Mouse (Mus musculus) heart, embryonic 10.5 days (tissue): Measurements from ENCODE around the gene Rprml. TPM values are rescaled to one million over a fixed set of nuclear protein-coding genes. Genes with fewer than 3 reads are reported as not detected.
A peak's percentile ranks its signal among the peaks of the same experiment; 100 is the strongest.
"Not testable (repeated sequence)": the region's sequence is repeated elsewhere in the genome, so short reads cannot be mapped to it uniquely, and the experiment has no call there.

Experiments used
- DNase-seq: peaks from one replicate; pipeline ENCODE4 v3.0.0-alpha.2; 2017; ENCODE audit warnings: low spot score
- H3K27ac ChIP-seq: fragments of 300-500 bp; sonication (generic); 2 replicates; pipeline ENCODE4 v1.5.1; 2016; ENCODE audit warnings: mild to moderate bottlenecking
- H3K27me3 ChIP-seq: fragments of 300-500 bp; sonication (generic); 2 replicates; pipeline ENCODE4 v1.6.1; 2016; ENCODE audit warnings: mild to moderate bottlenecking; ENCODE audit not compliant: poor library complexity, insufficient read depth, severe bottlenecking
- H3K36me3 ChIP-seq: fragments of 300-500 bp; sonication (generic); 2 replicates; pipeline ENCODE4 v1.6.1; 2016; ENCODE audit warnings: mild to moderate bottlenecking, moderate library complexity
- H3K4me1 ChIP-seq: fragments of 300-500 bp; sonication (generic); 2 replicates; pipeline ENCODE4 v1.6.1; 2016; ENCODE audit warnings: mild to moderate bottlenecking
- H3K4me3 ChIP-seq: fragments of 300-500 bp; sonication (generic); 2 replicates; pipeline ENCODE4 v1.5.1; 2016; ENCODE audit warnings: mild to moderate bottlenecking, moderate library complexity
- H3K9me3 ChIP-seq: fragments of 300-500 bp; sonication (generic); 2 replicates; pipeline ENCODE4 v1.6.1; 2016; ENCODE audit warnings: mild to moderate bottlenecking, moderate library complexity
- WGBS: fragments of 180-500 bp; shearing (Covaris S2); methylation state at CpG from one replicate; pipeline ENCODE4 v1.1.7; 2016; 5-methylcytosine and 5-hydroxymethylcytosine counted together
- polyA plus RNA-seq: library from polyadenylated mRNA; unstranded; fragments of >200 nt; fragmentation: Nextera tagmentation; extraction: Ambion mirVana; gene quantifications from 2 replicates; pipeline ENCODE4 v1.2.1, GENCODE M21; 2016

Rprml gene
- polyA plus RNA-seq, 1 experiment from 2014 or later, result 0.48 TPM

DNA sequence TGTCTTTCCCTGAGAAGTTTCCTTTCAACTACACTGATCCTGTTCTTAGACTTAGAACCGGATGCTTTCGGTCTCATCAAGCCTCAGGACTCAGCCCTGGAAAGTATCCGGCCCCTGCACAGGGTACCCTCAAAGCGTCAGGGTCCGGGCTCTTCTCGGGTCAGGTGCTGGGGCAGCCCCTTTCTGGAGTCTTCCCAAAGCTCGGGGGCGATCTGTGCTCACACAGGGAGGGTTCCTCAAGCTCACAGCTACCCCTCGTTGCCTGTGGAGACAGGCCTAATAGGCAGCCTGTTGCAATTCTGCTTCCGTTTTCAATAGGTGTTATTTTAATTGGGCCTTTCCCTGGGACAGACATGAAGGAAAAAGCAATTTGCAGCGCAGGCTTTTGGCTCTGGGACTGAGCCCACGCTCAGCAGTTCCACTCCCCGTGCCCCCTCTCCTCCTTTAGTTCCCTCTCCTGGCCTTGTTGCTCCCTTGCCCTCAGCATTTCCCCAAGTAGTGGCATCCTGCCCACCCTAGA is 17.6 kb downstream of the Rprml start:
- Histone ChIP-seq H3K27me3 (peaks cover 9% of the 10 kb centered on the region), H3K4me3 (no peak overlapping the region), H3K4me1 (peaks cover 7% of the 10 kb centered on the region; the same call in 1 of the 2 replicates), H3K9me3 (no peaks in the 10 kb centered on the region), H3K27ac (no peak overlapping the region), H3K36me3 (no peaks in the 10 kb centered on the region)
- 63% methylated on average over 13 of the region's 13 CpGs for WGBS
- no peak for DNase-seq

DNA sequence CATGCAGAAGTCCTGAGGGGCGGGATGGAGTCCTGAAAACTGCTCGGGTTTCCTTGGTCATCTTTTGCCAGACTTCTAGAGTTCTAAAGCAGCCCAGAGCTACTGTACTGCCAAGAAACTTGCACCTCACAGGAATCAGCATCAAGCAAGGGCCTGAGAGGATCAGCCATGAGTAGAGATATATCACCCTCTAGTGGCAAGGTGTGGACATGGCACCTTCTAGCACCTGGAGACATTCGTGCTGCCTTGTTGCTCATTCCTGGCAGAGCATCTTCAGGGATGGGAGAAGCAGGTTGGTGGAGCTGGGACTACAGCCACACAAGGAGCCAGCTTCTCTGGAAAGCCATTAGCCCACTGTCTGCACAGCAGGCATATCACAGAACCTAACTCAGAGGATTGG is 26.2 kb downstream of the Rprml start:
- Histone ChIP-seq H3K9me3 (no peaks in the 10 kb centered on the region), H3K36me3 (peaks cover 45% of the 10 kb centered on the region), H3K27ac (no peak overlapping the region), H3K27me3 (no peaks in the 10 kb centered on the region), H3K4me1 (no peaks in the 10 kb centered on the region), H3K4me3 (no peak overlapping the region)
- no peak for DNase-seq
- 44% methylated on average over 3 of the region's 3 CpGs for WGBS

DNA sequence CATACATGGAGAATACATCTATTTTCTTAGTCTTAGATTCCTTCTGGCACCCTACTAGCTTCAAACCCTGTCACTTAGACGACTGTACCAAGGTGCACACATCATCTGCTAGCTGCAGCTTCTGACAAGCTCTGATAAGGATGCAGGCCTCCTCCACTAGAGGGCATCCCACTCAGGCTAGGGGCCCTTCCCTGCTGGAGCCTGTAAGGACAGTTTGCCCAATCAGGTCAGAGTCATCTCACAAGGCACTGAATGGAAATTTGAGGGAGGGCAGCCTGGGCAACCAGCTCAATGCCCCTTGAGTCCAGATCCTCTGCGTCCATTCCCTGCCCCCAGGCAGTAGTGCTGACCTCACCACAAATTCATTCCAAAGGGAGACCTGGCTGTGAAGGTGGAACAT is 27.7 kb downstream of the Rprml start:
- DNase-seq, result peak; percentile 82
- WGBS, result 34% methylated on average over 2 of the region's 2 CpGs
- H3K36me3 ChIP-seq, result peaks cover 60% of the 10 kb centered on the region
- H3K4me1 ChIP-seq, H3K9me3 ChIP-seq, H3K4me3 ChIP-seq, H3K27me3 ChIP-seq, H3K27ac ChIP-seq: not testable (repeated sequence)

DNA sequence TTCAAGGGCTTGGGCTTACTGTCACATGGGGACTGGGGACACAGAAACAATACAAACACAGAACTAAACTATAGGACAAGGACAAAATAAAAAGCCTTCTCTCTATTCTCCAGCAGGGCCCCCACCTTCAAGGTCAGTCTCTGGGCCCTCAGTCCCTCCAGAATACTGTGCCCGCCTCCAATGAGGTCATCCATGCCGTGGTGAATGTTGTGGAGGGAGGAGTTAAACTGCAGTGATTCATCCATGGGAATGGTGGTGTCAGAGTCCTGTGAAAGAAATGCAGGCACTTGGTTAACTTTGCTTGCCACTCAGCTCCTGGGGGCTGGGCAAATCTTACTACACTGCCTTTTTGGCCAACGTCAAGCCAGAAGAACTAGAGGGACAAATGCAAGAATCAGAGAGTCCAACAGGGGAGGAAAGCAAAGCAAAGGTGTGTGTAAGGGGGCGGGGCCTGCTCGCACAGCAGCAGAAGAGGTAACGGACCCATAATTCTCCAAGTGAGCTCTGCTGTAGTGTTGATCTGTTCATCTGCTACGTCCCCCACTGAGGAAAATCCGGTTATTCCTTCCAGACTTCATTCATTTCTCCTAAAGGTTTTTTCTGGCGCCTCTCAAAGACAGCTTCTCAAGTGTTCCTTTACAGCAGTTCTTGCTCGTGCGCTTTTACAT is 34.4 kb downstream of the Rprml start:
- DNase-seq, result no peak
- no peaks in the 10 kb centered on the region for H3K27me3 ChIP-seq
- H3K36me3 ChIP-seq, result peaks cover 85% of the 10 kb centered on the region
- peaks cover 42% of the 10 kb centered on the region for H3K4me1 ChIP-seq
- H3K4me3 ChIP-seq, result no peak overlapping the region
- no peaks in the 10 kb centered on the region for H3K9me3 ChIP-seq
- peak overlapping the region; percentile 64 for H3K27ac ChIP-seq
- 82% methylated on average over 11 of the region's 11 CpGs for WGBS

- DNase-seq, result no peak
- H3K27ac ChIP-seq, result no peak overlapping the region
- no peaks in the 10 kb centered on the region for H3K9me3 ChIP-seq
- no peak overlapping the region for H3K4me3 ChIP-seq
- H3K4me1 ChIP-seq, result peaks cover 56% of the 10 kb centered on the region
- peaks cover 73% of the 10 kb centered on the region for H3K36me3 ChIP-seq
- H3K27me3 ChIP-seq, result no peaks in the 10 kb centered on the region
- WGBS, result 90% methylated on average over 7 of the region's 7 CpGs
Measured at GRCm38 (mm10) chr11:103685261-103685736, 35.9 kb downstream of the Rprml start.

DNA sequence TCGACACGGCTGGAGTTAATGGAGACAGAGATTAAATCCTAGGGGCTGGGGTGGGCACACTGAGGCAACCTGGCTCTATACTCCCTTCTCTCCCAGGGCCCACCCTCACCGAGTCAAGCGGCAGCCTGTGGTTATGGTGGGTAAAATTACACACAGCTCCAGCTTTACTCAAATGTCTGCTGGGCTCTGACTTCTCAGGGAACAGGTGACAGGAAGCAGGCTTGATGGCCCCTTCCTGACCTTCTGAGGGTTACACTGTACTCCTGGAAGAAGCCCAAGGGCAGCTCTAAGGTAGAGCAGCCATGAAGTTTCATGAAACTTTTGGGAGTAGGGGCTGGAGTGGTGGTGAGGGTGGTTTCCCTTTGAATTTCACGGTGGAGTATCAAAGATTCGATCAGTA is 37.3 kb downstream of the Rprml start:
- no peak overlapping the region for H3K4me3 ChIP-seq
- 70% methylated on average over 6 of the region's 6 CpGs for WGBS
- peaks cover 58% of the 10 kb centered on the region for H3K36me3 ChIP-seq
- no peaks in the 10 kb centered on the region for H3K27me3 ChIP-seq
- H3K27ac ChIP-seq, result peak overlapping the region; percentile 2; the same call in 1 of the 2 replicates
- H3K4me1 ChIP-seq, result peaks cover 71% of the 10 kb centered on the region
- DNase-seq, result no peak
- no peaks in the 10 kb centered on the region for H3K9me3 ChIP-seq

DNA sequence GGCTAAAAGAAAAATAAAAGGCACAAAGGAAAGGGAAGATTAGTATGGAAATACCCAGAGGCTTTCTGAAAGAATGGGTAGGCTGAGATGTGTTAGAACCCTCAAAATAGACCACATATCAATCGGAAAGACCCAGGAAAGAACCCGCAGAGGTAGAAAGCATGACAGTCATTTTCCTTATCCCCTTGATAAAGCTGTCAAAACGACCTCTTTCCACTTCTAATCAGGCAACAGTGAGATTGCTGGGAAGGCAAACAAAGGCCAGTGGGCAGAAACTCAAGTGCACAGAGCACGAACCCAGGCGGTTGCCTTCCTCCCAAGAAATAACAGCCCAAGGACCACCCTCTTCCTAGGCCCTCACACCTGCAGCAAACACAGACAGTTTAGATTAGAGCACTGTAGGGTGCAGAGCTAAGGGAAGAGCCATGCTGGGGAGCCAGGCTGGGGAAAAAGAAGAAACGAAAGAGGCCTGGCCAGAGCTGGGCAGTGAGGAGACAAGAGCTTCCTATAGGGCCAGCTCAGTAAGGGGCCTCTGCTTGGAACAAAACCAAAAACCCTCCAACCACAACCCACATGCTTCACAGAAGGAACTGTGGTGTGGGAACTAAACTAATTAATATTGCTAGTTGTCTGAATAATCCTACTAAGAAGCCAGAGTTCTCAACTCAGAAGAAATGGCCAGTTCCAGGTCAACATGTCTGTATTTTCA is 39.1 kb downstream of the Rprml start:
- no peaks in the 10 kb centered on the region for H3K27me3 ChIP-seq
- H3K4me3 ChIP-seq, result no peak overlapping the region
- no peak for DNase-seq
- H3K9me3 ChIP-seq, result no peaks in the 10 kb centered on the region
- H3K27ac ChIP-seq, result peak overlapping the region; percentile 75
- H3K36me3 ChIP-seq, result peaks cover 41% of the 10 kb centered on the region
- 18% methylated on average over 6 of the region's 6 CpGs for WGBS
- H3K4me1 ChIP-seq, result peaks cover 64% of the 10 kb centered on the region

- Histone ChIP-seq H3K9me3 (no peaks in the 10 kb centered on the region), H3K4me1 (peaks cover 59% of the 10 kb centered on the region), H3K27me3 (no peaks in the 10 kb centered on the region), H3K27ac (peak overlapping the region; percentile 75), H3K4me3 (no peak overlapping the region), H3K36me3 (peaks cover 36% of the 10 kb centered on the region)
- WGBS, result 31% methylated on average over 3 of the region's 3 CpGs
- no peak for DNase-seq
Measured at GRCm38 (mm10) chr11:103688980-103689378, 39.6 kb downstream of the Rprml start.

- H3K4me1 ChIP-seq, result peaks cover 55% of the 10 kb centered on the region
- WGBS, result 55% methylated on average over 1 of the region's 1 CpGs
- no peaks in the 10 kb centered on the region for H3K27me3 ChIP-seq
Measured at GRCm38 (mm10) chr11:103691036-103691435, 41.7 kb downstream of the Rprml start.

GRCm38 (mm10) chr11:103693241-103693640 is 43.9 kb downstream of the Rprml start:
- DNase-seq, result no peak
- peaks cover 38% of the 10 kb centered on the region for H3K4me1 ChIP-seq
- H3K36me3 ChIP-seq, result no peaks in the 10 kb centered on the region
- no peaks in the 10 kb centered on the region for H3K9me3 ChIP-seq
- WGBS, result 74% methylated on average over 1 of the region's 1 CpGs
- no peaks in the 10 kb centered on the region for H3K27me3 ChIP-seq
- H3K27ac ChIP-seq, result no peak overlapping the region
- no peak overlapping the region for H3K4me3 ChIP-seq

More at GRCm38 (mm10) chr11:103691036-103691435, 41.7 kb downstream of the Rprml start:
- peaks cover 16% of the 10 kb centered on the region for H3K36me3 ChIP-seq
- no peak overlapping the region for H3K4me3 ChIP-seq
- H3K9me3 ChIP-seq, result no peaks in the 10 kb centered on the region
- no peak overlapping the region; the same call in 1 of the 2 replicates for H3K27ac ChIP-seq
- DNase-seq, result no peak

DNA sequence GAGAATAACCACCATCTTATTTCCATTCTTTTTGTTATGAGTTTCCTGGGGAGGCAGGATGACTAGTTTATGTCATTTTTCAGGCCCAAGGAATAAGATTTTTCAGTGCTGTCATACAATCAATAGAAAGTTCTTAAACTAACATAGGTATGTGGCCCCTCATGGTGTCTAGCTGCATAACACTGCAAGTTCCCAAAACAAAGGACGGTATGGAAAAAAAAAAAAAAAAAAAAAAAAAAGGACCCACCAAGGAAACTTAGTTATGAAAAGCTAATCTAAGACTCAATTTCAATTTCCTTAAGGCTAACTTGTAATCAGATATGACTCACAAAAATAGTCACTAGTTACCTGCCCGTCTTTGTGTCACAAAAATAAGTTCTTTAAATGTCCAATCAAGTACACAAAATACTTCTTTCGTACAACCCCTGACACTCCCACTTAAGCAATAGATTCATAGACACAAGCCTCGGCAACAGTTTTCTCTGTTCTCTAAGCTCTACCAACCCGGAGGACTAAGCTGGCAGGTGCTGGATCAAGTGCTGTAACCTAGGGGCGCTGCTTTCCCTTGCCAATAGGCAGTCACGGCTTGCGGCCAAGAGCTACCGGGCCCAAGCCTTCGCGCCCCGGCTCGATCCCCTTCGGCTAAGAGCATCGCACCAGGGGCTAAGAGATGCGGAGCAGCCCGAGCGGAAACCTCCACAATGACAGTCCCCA is 47.6 kb downstream of the Rprml start:
- Histone ChIP-seq H3K27me3 (no peaks in the 10 kb centered on the region), H3K4me1 (peaks cover 6% of the 10 kb centered on the region; the same call in 1 of the 2 replicates), H3K4me3 (peak overlapping the region; percentile 67), H3K36me3 (no peaks in the 10 kb centered on the region), H3K9me3 (no peaks in the 10 kb centered on the region), H3K27ac (peak overlapping the region; percentile 96)
- DNase-seq, result no peak
- 2% methylated on average over 18 of the region's 18 CpGs for WGBS

DNA sequence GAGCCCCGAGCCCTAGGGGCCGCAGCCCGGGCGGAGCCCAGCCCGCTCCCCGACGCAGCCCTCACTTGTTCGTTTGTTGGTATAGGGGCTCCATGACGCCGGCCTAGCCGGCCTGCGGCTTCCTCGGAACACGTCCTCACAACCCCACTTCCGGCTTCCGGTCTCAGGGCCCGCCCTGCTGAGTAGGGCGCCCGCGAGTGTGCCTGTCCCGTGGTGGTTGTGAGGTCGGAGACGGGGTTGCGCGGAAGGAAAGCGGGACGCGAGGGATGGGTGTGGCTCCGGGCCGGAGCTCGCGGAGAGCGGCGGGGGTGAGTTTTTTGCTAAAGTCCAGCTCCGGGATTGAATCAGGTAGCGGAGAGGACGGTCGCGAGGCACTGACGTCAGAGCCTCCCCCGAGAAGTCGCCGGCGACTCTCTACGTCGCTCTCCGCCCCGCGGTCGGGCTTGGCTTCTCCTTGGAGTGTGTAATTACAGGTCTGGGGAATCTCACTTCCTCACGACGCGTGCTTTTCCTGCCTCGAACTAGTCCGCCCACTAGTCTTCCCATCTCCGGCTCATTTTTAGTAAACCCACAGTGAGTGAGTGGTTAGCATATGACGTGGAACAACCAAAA is 48.3 kb downstream of the Rprml start, which contains the start of gene Gosr2:
Gosr2 (minus strand) TSS at position 334 of the 612 bp plus-strand sequence.
- Histone ChIP-seq H3K27ac (peak within 1 kb of the TSS; percentile 96), H3K4me1 (peaks cover 6% of the 10 kb centered on the region; the same call in 1 of the 2 replicates), H3K27me3 (no peaks in the 10 kb centered on the region), H3K36me3 (no peaks in the 10 kb centered on the region), H3K4me3 (peak within 1 kb of the TSS; percentile 67), H3K9me3 (no peaks in the 10 kb centered on the region)
- peak; percentile 97 for DNase-seq
- under 1% methylated on average over 57 of the region's 57 CpGs for WGBS
